ENCODE assay signal across 19 mouse cellular contexts in genomic region chr14:54158214-54158965, GRCm38 (mm10).
A peak's percentile ranks its signal among the peaks of the same experiment; 100 is the strongest.
DNase-seq lines count a peak whose midpoint lies in the region; ATAC-seq lines count a peak whose summit lies in the region.
"Had no signal": no experiment of that assay in that cellular context is flagged by ENCODE, and none has a peak within 500 bp of the region (broad histone marks: within the 10 kb centered on the region; RNA-seq: fewer than 3 reads in every experiment).

No protein-coding gene starts in this region.

- peak; percentile 59; the same call in 1 of the 2 replicates for ATAC-seq in kidney, embryonic 16.5 days (ENCODE audit: low FRiP score, low TSS enrichment)

- H3K27me3 ChIP-seq in kidney, embryonic 16.5 days (ENCODE audit: insufficient read depth, low read length) = no peaks in the 10 kb centered on the region
- H3K27me3 ChIP-seq: embryonic facial prominence, embryonic 12.5 days; hindbrain, embryonic 13.5 days; limb, embryonic 15.5 days had no signal

- intact Hi-C loops in heart, postnatal 36 days (cut with DNase I) = loop anchor here (5.0 kb wide), 1 partner anchor 36 kb away; no protein-coding TSS in a partner anchor

- H3K9ac ChIP-seq in kidney, embryonic 16.5 days (replicated peaks; ENCODE audit: low read length) = no peak overlapping the region
- H3K9ac ChIP-seq: embryonic facial prominence, embryonic 12.5 days; hindbrain, embryonic 13.5 days; limb, embryonic 15.5 days; liver, embryonic 15.5 days had no signal

- H3K4me1 ChIP-seq in kidney, embryonic 16.5 days (ENCODE audit: insufficient read depth, low read length) = no peaks in the 10 kb centered on the region
- H3K4me1 ChIP-seq: hindbrain, embryonic 13.5 days had no signal

- no peak overlapping the region for H3K27ac ChIP-seq in kidney, embryonic 16.5 days (ENCODE audit: low read length)
- H3K27ac ChIP-seq: embryonic facial prominence, embryonic 12.5 days; hindbrain, embryonic 13.5 days; limb, embryonic 15.5 days; liver, embryonic 15.5 days had no signal

- DNase-seq in heart, adult 11 months = peak; percentile 35
- no peak for DNase-seq in heart, postnatal 36 days
- DNase-seq in kidney, adult 8-10 months = no peak
- peak; percentile 4 for DNase-seq in thymus, postnatal 25 days
- DNase-seq in thymus, postnatal 36 days = no peak
- no peak for DNase-seq in gastrocnemius, adult 18-20 months (ENCODE audit: low spot score)
- DNase-seq in spleen, adult 12 weeks (ENCODE audit: low spot score) = no peak
- DNase-seq: adrenal gland, postnatal 14 days; cerebellum, adult 2 months; cerebellum, postnatal 25 days; gastrocnemius, postnatal 36 days; left cerebral cortex, postnatal 4 days; lung, postnatal 4 days had no signal

- 57% methylated on average over 9 of the region's 9 CpGs for WGBS in kidney, embryonic 16.5 days

- H3K4me3 ChIP-seq in kidney, embryonic 16.5 days (ENCODE audit: low read length) = no peak overlapping the region
- H3K4me3 ChIP-seq: embryonic facial prominence, embryonic 12.5 days; hindbrain, embryonic 13.5 days; limb, embryonic 15.5 days; liver, embryonic 15.5 days had no signal

- no peaks in the 10 kb centered on the region for H3K9me3 ChIP-seq in kidney, embryonic 16.5 days (ENCODE audit: low read length)
- H3K9me3 ChIP-seq: embryonic facial prominence, embryonic 12.5 days; hindbrain, embryonic 13.5 days; limb, embryonic 15.5 days; liver, embryonic 15.5 days had no signal

- H3K36me3 ChIP-seq in kidney, embryonic 16.5 days (ENCODE audit: insufficient read depth, low read length) = no peaks in the 10 kb centered on the region
- H3K36me3 ChIP-seq: embryonic facial prominence, embryonic 12.5 days; hindbrain, embryonic 13.5 days; limb, embryonic 15.5 days; liver, embryonic 15.5 days had no signal

- no peak overlapping the region for H3K4me2 ChIP-seq in kidney, embryonic 16.5 days (replicated peaks; ENCODE audit: low read depth, low read length)
- H3K4me2 ChIP-seq: embryonic facial prominence, embryonic 12.5 days; heart, embryonic 11.5 days; hindbrain, embryonic 13.5 days; limb, embryonic 15.5 days; liver, embryonic 15.5 days had no signal

Comparison
In these comparisons a context has a peak if more than half of its experiments do, and no peak if none do; other contexts are left out.
1. DNase-seq: peak in heart, adult 11 months (single experiment) and thymus, postnatal 25 days (single experiment); none in heart, postnatal 36 days (0 of 2), kidney, adult 8-10 months (0 of 2), thymus, postnatal 36 days (0 of 2), gastrocnemius, adult 18-20 months (single experiment) and spleen, adult 12 weeks (single experiment).